In genomic region chr3:116662463-116662863, GRCm38 (mm10) we compare ENCODE assay signal across 8 mouse cellular contexts. TPM values are rescaled to one million over a fixed set of nuclear protein-coding genes. Genes with fewer than 3 reads are reported as not detected.
DNase-seq lines count a peak whose midpoint lies in the region; ATAC-seq lines count a peak whose summit lies in the region.

Gene Mfsd14a (minus strand): TSS chr3:116662677.

- DNase-seq in c-Kit-negative CD71-positive TER-119-positive erythroid progenitor cells, embryonic 14.5 days (ENCODE audit: low read depth, low spot score): peak; percentile 94
- DNase-seq in fibroblast of lung, adult 2 months (ENCODE audit: low read depth): peak; percentile 90
- DNase-seq in kidney, postnatal 14 days: peak; percentile 100
- DNase-seq in liver, embryonic 13.5 days: peak; percentile 99
- DNase-seq in neural tube, embryonic 10.5 days (ENCODE audit: extremely low spot score, low spot score): peak; percentile 98

- under 1% methylated on average over 39 of the region's 39 CpGs for WGBS in heart, embryonic 14.5 days
- under 1% methylated on average over 39 of the region's 39 CpGs for WGBS in liver, embryonic 13.5 days (ENCODE audit: insufficient replicate concordance)
- WGBS in stomach, embryonic 16.5 days: under 1% methylated on average over 38 of the region's 39 CpGs

- peaks cover 3 to 35% of the 10 kb centered on the region in 2 experiments for H3K4me1 ChIP-seq in heart, embryonic 14.5 days (ENCODE audit: control insufficient read depth in 2 of 2, insufficient read depth in 2 of 2, low read length in 2 of 2)
- H3K4me1 ChIP-seq in liver, embryonic 13.5 days (replicated peaks): peaks cover 48% of the 10 kb centered on the region
- H3K4me1 ChIP-seq in stomach, embryonic 16.5 days (ENCODE audit: control insufficient read depth, insufficient read depth, low read length): peaks cover 19% of the 10 kb centered on the region; the same call in 1 of the 2 replicates

- no peaks in the 10 kb centered on the region for H3K9me3 ChIP-seq in heart, embryonic 14.5 days (ENCODE audit: control insufficient read depth, low read length)
- H3K9me3 ChIP-seq in liver, embryonic 13.5 days (replicated peaks): no peaks in the 10 kb centered on the region
- no peaks in the 10 kb centered on the region for H3K9me3 ChIP-seq in stomach, embryonic 16.5 days (replicated peaks; ENCODE audit: control insufficient read depth, low read length)

- peak within 1 kb of the TSS; percentile 97 to 98 for H3K4me3 ChIP-seq in heart, embryonic 14.5 days (ENCODE audit: control insufficient read depth in 1 of 2, insufficient read depth in 1 of 2, low read depth in 1 of 2, low read length in 2 of 2)
- peak within 1 kb of the TSS; percentile 97 for H3K4me3 ChIP-seq in liver, embryonic 13.5 days (replicated peaks)
- H3K4me3 ChIP-seq in stomach, embryonic 16.5 days (replicated peaks; ENCODE audit: low read length): peak within 1 kb of the TSS; percentile 82

- H3K9ac ChIP-seq in heart, embryonic 14.5 days (ENCODE audit: low read length): peak within 1 kb of the TSS; percentile 98
- peak within 1 kb of the TSS; percentile 98 for H3K9ac ChIP-seq in liver, embryonic 13.5 days
- H3K9ac ChIP-seq in stomach, embryonic 16.5 days (ENCODE audit: low read length): peak within 1 kb of the TSS; percentile 92

- peak; percentile 88 for ATAC-seq in CD4-positive, CD25-positive, alpha-beta regulatory T cell, adult 4 months
- peak; percentile 100 for ATAC-seq in heart, embryonic 14.5 days (ENCODE audit: insufficient number of reproducible peaks, insufficient read depth, low FRiP score, low read depth)
- ATAC-seq in liver, embryonic 13.5 days (ENCODE audit: low read depth): peak; percentile 96
- ATAC-seq in stomach, embryonic 16.5 days (ENCODE audit: insufficient read depth, low FRiP score): peak; percentile 100

- H3K27me3 ChIP-seq in heart, embryonic 14.5 days (ENCODE audit: control insufficient read depth, insufficient read depth, low read length): no peaks in the 10 kb centered on the region
- no peaks in the 10 kb centered on the region for H3K27me3 ChIP-seq in liver, embryonic 13.5 days
- no peaks in the 10 kb centered on the region for H3K27me3 ChIP-seq in stomach, embryonic 16.5 days (ENCODE audit: control insufficient read depth, insufficient read depth, low read length)

- peak within 1 kb of the TSS; percentile 92 to 94 for H3K27ac ChIP-seq in heart, embryonic 14.5 days (replicated peaks in 1 of 2; ENCODE audit: control insufficient read depth in 1 of 2, insufficient read depth in 1 of 2, low read depth in 2 of 2, low read length in 2 of 2)
- peak within 1 kb of the TSS; percentile 90 for H3K27ac ChIP-seq in liver, embryonic 13.5 days
- H3K27ac ChIP-seq in stomach, embryonic 16.5 days (ENCODE audit: low read length): peak within 1 kb of the TSS; percentile 91

- no peaks in the 10 kb centered on the region for H3K36me3 ChIP-seq in heart, embryonic 14.5 days (ENCODE audit: control insufficient read depth, insufficient read depth, low read length)
- peaks cover 2% of the 10 kb centered on the region; the same call in 1 of the 2 replicates for H3K36me3 ChIP-seq in liver, embryonic 13.5 days
- H3K36me3 ChIP-seq in stomach, embryonic 16.5 days (ENCODE audit: control insufficient read depth, insufficient read depth, low read length): no peaks in the 10 kb centered on the region

- peak within 1 kb of the TSS; percentile 83 for H3K4me2 ChIP-seq in heart, embryonic 14.5 days (ENCODE audit: low read length)
- H3K4me2 ChIP-seq in liver, embryonic 13.5 days: peak within 1 kb of the TSS; percentile 75
- H3K4me2 ChIP-seq in stomach, embryonic 16.5 days (ENCODE audit: low read depth, low read length): peak within 1 kb of the TSS; percentile 81

RNA-seq across cellular contexts. Expression of gene Mfsd14a, which starts in this region (rescaled TPM):
- polyA plus RNA-seq in CD4-positive, CD25-positive, alpha-beta regulatory T cell, adult 4 months (2017; shearing (Covaris generic)): 10 to 100 TPM; 84.4 to 86.1 TPM
- polyA plus RNA-seq in heart, embryonic 14.5 days (2014; fragmentation: Nextera tagmentation; extraction: Ambion mirVana): 61.6 and 62.2 TPM in 2 replicates
- polyA plus RNA-seq in liver, embryonic 13.5 days (2015; fragmentation: Nextera tagmentation; extraction: Ambion mirVana): 35.5 and 42.8 TPM in 2 replicates
- 84.1 and 89.5 TPM in 2 replicates for polyA plus RNA-seq in stomach, embryonic 16.5 days (2015; fragmentation: Nextera tagmentation; extraction: Ambion mirVana)

Comparison
In these comparisons a context has a peak if more than half of its experiments do, and no peak if none do; other contexts are left out.
1. Peak in every context shown above with its lines: DNase-seq, ATAC-seq, H3K4me3 ChIP-seq and H3K27ac ChIP-seq.